Mouse (Mus musculus) olfactory bulb, adult 2 months (tissue): ENCODE data around the gene Fgfr2. TPM values are rescaled to one million over a fixed set of nuclear protein-coding genes. Genes with fewer than 3 reads are reported as not detected.

ENCODE experiments used
- H3K27ac ChIP-seq: fragments of 200-500 bp; 2 replicates; pipeline ENCODE4 v1.5.1; 2012; ENCODE audit warnings: low read depth, low read length; ENCODE audit not compliant: insufficient read depth
- H3K4me1 ChIP-seq: fragments of 200-500 bp; 2 replicates; pipeline ENCODE4 v1.6.1; 2012; ENCODE audit warnings: low read length; ENCODE audit not compliant: control insufficient read depth, insufficient read depth
- H3K4me3 ChIP-seq: fragments of 200-500 bp; 2 replicates; pipeline ENCODE4 v1.5.1; 2012; ENCODE audit warnings: mild to moderate bottlenecking, low read depth, low read length, moderate library complexity; ENCODE audit not compliant: insufficient read depth
- CTCF ChIP-seq: fragments of 200-500 bp; IDR thresholded peaks from 2 replicates; pipeline ENCODE4 v1.5.1; 2012; ENCODE audit warnings: low read depth, mild to moderate bottlenecking, low read length, moderate library complexity; ENCODE audit not compliant: insufficient read depth
- POLR2A ChIP-seq: fragments of 200-500 bp; IDR thresholded peaks from 2 replicates; pipeline ENCODE4 v1.6.1; 2012; ENCODE audit warnings: mild to moderate bottlenecking, low read depth, low read length, moderate library complexity; ENCODE audit not compliant: insufficient read depth
- WGBS: fragments of 180-500 bp; shearing (Covaris S2); methylation state at CpG from one replicate; pipeline ENCODE4 v1.1.7; 2018; 5-methylcytosine and 5-hydroxymethylcytosine counted together
- polyA plus RNA-seq: library from polyadenylated mRNA; stranded (reverse); fragments of >200 nt; gene quantifications from 2 replicates; pipeline ENCODE4 v1.2.4, GENCODE M21; 2012; ENCODE audit warnings: low replicate concordance; ENCODE audit not compliant: missing spikeins, insufficient read depth, insufficient read length

Fgfr2 gene
- polyA plus RNA-seq, 1 experiment, result not detected

DNA sequence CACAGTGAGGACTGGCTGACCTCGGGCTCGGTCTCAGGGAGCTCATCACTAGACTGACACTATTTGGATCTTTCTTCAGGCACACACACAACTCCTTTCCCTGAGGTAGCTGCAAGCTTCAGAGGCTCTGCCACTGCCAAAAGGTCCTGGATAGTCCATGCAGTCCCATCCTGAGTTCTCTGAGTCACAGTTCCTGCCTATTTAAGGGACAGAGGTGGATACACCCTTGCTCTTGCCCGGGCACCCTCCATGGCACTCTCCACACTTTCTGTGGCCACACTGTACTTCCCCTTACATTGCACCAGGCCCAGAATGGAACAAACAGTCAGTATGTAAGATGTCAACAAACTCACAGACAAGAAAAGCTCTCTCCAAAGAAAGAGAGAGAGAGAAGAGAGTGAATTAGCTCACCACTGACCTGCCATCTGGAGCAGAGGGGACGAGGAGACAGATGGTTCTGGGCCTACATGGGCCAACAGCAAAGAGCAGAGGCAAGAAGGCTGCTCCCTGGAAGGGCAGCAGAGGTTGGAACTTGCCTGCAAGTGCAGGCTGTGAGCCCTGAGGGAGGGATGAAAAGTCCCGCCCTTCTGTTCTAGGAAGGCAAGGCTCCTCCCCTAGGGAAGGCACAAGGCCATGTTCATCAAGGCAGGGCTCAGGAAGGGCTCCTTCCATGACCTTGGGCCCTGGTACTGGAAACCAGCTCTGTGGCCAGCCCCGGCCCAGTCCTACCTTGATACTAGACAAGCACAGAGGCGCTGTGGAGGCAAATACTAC is 346.6 kb downstream of the Fgfr2 start:
- peaks cover 19% of the 10 kb centered on the region for H3K4me1 ChIP-seq
- WGBS, result 87% methylated on average over 7 of the region's 7 CpGs
- no peak for TF ChIP-seq POLR2A
- H3K27ac ChIP-seq, result no peak overlapping the region
- no peak overlapping the region for H3K4me3 ChIP-seq

DNA sequence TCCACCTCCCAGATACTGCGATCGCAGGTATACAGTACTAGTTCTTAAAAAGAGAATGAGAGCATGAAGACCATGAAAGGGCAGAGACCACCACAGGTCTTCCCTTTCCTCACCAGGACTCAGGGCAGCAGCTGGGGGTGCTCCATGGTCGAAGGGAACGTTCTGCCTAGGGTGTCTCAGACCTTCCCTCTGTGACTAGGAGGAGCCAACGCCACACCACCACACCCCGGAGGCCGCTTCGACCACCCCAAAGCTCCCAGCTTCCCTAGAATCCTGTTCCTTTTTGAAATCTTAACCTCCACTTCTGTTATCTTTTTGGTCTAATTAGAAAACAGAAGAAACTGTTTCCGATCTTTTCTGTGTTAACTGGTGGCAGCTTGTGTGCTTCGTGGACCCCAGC is 347.2 kb downstream of the Fgfr2 start:
- H3K27ac ChIP-seq, result no peak overlapping the region
- no peak for TF ChIP-seq CTCF
- no peak for TF ChIP-seq POLR2A
- WGBS, result 88% methylated on average over 10 of the region's 10 CpGs
- H3K4me3 ChIP-seq, result no peak overlapping the region
- H3K4me1 ChIP-seq, result peaks cover 13% of the 10 kb centered on the region

DNA sequence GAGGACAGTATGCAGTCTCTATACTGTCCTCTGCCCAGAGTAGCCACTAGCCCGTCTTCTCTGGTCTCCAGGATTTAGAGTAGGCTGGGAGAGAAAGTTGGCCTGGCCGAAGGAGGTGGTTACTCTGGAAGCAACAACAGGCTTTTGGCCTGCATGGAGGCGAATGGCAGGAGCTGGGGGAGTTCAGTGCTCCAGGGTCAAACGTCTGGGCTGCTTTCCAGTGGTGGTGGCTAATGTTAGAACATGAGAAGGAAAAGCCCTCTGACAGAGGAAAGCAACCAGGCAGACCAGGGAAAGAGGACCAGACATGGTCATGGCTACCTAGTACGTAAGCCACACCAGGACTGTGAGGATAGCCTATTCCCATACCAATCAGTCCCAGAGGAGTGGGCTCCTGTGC is 347.8 kb downstream of the Fgfr2 start:
- no peak overlapping the region for H3K27ac ChIP-seq
- H3K4me3 ChIP-seq, result no peak overlapping the region
- WGBS, result 80% methylated on average over 5 of the region's 5 CpGs
- TF ChIP-seq CTCF, result no peak
- TF ChIP-seq POLR2A, result no peak
- peaks cover 9% of the 10 kb centered on the region for H3K4me1 ChIP-seq

- WGBS, result 89% methylated on average over 7 of the region's 7 CpGs
- TF ChIP-seq CTCF (no peak), POLR2A (no peak)
Measured at GRCm38 (mm10) chr7:132773011-132773705, 350.0 kb downstream of the Fgfr2 start.

GRCm38 (mm10) chr7:132772440-132772839 is 350.7 kb downstream of the Fgfr2 start:
- WGBS, result 93% methylated on average over 5 of the region's 5 CpGs
- H3K4me3 ChIP-seq, result no peak overlapping the region
- H3K27ac ChIP-seq, result no peak overlapping the region
- TF ChIP-seq POLR2A (no peak), CTCF (no peak)
- H3K4me1 ChIP-seq, result peaks cover 21% of the 10 kb centered on the region

More at GRCm38 (mm10) chr7:132773011-132773705, 350.0 kb downstream of the Fgfr2 start:
- no peak overlapping the region for H3K27ac ChIP-seq
- peaks cover 17% of the 10 kb centered on the region for H3K4me1 ChIP-seq
- H3K4me3 ChIP-seq, result no peak overlapping the region

DNA sequence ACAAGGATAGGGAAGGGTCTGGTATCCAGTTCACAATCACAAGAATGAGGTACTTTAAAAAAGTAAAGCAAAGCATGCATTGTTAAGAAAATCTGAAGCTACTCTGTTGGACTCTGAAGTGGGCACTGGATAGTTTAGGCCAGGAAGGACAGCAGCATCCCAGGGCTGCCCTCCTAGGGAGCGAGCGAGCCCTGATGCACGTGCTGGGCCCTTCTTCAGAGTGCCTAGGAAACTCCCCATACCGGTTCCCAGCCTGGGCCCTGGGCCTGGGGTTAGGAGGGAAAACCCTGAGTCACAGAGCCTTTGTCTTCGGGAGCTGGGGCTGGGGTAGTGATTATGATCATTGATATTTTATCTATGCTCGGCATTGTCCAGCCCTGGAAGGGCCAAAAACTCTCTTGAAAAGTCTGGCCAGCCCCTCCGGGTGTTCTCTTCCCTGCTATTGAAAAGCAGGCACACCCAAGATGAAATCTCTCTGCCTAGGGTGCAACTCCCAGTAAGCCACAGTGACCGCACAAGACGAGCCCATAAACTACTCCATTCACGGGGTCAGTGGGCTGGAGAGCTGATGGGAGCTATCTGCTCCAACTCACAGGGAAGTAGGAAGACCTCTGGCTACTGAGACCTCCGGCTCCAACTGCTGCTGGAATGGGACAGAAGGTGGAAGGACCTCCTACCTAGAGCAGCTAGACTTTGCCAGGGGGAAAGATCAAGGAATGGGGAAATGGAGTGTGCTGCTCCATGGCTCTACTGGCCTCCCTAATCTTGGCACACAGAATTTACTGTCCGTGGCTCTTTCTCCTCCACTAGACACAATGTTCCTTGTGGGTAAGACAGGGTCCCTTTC is 354.4 kb downstream of the Fgfr2 start:
- no peak for TF ChIP-seq POLR2A
- no peak for TF ChIP-seq CTCF
- Histone ChIP-seq H3K4me1 (peaks cover 24% of the 10 kb centered on the region), H3K4me3 (no peak overlapping the region), H3K27ac (no peak overlapping the region)
- WGBS, result 84% methylated on average over 12 of the region's 12 CpGs

GRCm38 (mm10) chr7:132767999-132768370 is 355.2 kb downstream of the Fgfr2 start:
- WGBS, result 78% methylated on average over 4 of the region's 4 CpGs
- Histone ChIP-seq H3K4me3 (no peak overlapping the region), H3K4me1 (peaks cover 24% of the 10 kb centered on the region), H3K27ac (no peak overlapping the region)
- TF ChIP-seq POLR2A, result no peak
- no peak for TF ChIP-seq CTCF

DNA sequence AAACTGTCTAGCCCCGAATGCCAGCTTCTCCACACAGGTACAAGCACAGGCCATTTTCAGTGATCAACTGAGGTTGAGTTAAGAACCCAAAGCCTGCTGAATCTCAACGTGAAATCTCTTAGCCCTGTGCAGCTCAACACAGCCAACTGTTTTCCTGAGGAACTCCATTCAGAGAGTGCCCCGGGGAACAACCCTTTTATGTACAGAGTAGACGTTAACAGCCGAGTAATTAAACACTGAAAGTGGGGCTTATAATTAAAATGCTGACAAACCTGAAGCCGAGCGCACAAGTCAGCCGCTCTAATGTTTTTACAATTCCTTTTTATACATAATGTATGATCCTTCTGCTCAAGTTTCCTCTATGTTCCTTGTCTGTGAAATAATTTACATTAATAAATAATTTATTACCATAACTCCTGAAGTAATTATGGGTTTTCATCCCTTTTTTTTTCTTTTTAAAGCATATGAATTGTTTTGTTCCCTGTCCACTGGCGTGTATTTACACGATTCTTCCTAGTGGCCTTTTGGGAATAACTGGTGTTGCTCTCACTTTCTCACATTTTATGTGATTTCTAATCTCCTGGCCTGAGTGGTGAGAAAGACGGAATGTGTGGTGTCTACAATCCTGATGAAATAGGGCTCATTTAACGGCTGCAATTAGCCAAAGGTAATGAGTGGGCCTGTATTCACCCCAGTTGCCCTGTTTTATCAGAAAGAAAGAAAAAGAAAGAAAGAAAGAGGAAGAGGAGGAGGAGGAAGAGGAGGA is 355.7 kb downstream of the Fgfr2 start:
- peak overlapping the region; percentile 48 for H3K27ac ChIP-seq
- no peak overlapping the region for H3K4me3 ChIP-seq
- WGBS, result 26% methylated on average over 12 of the region's 12 CpGs
- TF ChIP-seq POLR2A (no peak), CTCF (no peak)
- peaks cover 24% of the 10 kb centered on the region for H3K4me1 ChIP-seq
